Mouse (Mus musculus) heart, adult 9 months (tissue): ENCODE data around the gene Atg16l1.
A peak's percentile ranks its signal among the peaks of the same experiment; 100 is the strongest.

Experiments used
- DNase-seq, 2 experiments: peaks; one replicate each; pipeline ENCODE4 v3.0.0; 2022; ENCODE audit warnings: low spot score in 2 of 2

The Atg16l1 gene

GRCm38 (mm10) chr1:87755641-87756470 is at the start of gene Atg16l1:
Gene Atg16l1 (plus strand): TSS chr1:87755870.
- peak; percentile 94 to 96 for DNase-seq

DNA sequence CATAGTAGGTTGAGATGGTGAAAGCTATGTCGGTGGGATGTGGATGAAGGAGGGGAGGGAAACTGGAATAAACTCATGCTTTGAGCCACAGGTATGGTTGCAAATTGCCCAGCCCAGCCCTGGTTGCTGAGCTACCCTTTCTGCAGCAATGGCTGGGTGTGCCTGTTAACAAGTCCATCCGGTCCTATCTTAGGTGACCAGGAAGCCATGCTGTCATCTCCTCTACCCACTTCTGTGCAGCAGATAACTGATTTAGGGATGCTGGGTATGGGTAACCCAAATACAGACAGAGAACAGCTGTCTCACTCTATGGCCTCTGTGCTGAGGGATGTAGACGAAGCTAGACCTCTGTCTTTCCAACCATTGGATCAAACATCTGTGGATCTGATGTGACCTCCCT is 49.3 kb upstream of the Atg16l1 start:
- no peak for DNase-seq

- no peak for DNase-seq
Measured at GRCm38 (mm10) chr1:87709020-87709419, 46.6 kb upstream of the Atg16l1 start.

DNA sequence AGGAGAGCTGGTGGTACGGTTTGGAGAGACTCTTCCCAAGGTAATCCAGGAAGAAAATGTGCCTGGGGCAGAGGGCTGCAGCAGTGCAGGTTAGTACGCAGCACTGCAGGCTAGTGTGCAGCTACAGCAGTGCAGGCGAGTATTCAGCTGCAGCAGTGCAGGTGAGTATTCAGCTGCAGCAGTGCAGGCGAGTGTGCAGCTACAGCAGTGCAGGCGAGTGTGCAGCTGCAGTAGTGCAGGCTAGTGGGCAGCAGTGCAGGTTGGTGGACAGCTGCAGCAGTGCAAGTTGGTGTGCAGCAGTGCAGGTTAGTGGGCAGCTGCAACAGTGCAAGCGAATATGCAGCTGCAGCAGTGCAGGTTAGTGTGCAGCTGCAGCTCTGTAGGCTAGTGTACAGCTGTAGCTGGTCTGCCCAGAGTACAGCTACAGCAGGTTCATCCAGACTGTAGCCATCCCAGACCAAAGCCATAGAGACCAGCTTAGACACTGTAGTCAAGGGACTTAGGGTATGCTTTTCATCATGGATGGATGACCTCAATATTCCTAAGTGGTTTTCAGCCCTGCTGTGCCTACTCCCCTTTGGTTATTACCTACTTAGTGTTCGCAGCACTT is 45.9 kb upstream of the Atg16l1 start:
- DNase-seq = no peak

DNA sequence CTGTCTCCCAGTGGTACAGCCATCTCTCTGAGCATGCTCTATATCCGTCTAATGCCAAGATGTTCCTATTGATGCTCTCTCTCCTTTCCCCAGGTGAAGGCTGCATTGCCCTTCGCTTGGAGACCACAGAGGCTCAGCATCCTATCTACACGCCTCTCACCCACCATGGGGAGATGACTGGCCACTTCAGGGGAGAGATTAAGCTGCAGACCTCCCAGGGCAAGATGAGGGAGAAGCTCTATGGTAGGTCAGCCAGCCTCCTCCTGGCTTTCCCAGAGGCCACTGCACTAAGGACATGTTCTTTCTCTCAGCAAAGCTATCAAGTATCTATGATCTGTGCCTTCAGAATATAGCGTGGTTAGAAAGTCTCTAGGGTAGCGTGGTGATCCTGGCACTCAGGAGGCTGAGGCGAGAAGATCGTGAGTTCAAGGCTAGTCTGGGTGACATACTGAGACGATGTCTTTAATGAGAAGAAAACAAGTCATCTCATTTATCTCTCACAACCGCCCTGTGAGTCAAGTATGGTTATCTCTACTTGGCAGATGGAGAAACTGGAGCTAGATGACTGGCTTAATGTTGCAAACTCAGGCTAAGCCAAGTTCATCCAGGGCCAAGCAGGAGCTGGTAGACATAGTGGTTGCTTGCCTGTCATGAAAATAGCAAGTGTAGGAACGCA is 43.6 kb upstream of the Atg16l1 start:
- DNase-seq = no peak

DNA sequence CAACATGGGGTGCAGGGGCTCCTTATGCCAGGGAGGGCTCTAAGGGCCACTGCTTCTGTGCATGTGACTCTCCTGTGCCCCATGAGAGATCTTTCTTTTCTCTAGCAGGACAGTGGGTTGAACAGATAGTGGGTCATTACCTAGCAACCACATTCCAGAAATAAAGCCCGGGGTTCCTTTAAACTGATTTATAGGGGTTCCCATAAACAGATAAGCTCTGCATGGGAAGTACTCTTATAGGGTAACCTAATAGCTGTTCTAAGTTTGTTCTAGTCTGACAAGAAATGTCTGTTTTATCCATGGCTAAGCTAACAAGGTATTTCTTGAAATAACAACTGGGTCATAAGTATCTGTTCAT is 43.1 kb upstream of the Atg16l1 start:
- DNase-seq = no peak

GRCm38 (mm10) chr1:87721382-87721781 is 34.3 kb upstream of the Atg16l1 start:
- no peak for DNase-seq

- DNase-seq = no peak
Measured at GRCm38 (mm10) chr1:87722081-87722480, 33.6 kb upstream of the Atg16l1 start.

- no peak for DNase-seq
Measured at GRCm38 (mm10) chr1:87723351-87723750, 32.3 kb upstream of the Atg16l1 start.

GRCm38 (mm10) chr1:87729070-87729469 is 26.6 kb upstream of the Atg16l1 start:
- DNase-seq = no peak

- no peak for DNase-seq
Measured at GRCm38 (mm10) chr1:87729850-87730249, 25.8 kb upstream of the Atg16l1 start.

- DNase-seq = no peak
Measured at GRCm38 (mm10) chr1:87730271-87730670, 25.4 kb upstream of the Atg16l1 start.

- peak; percentile 21 to 27 for DNase-seq
Measured at GRCm38 (mm10) chr1:87733212-87733611, 22.5 kb upstream of the Atg16l1 start.

- DNase-seq = no peak
Measured at GRCm38 (mm10) chr1:87734153-87734552, 21.5 kb upstream of the Atg16l1 start.

GRCm38 (mm10) chr1:87740584-87741290 is 14.9 kb upstream of the Atg16l1 start:
- DNase-seq = peak in 1 of 2 experiments; percentile 7

- DNase-seq = no peak
Measured at GRCm38 (mm10) chr1:87749360-87749973, 6.2 kb upstream of the Atg16l1 start.

GRCm38 (mm10) chr1:87763821-87764220 is 8.2 kb downstream of the Atg16l1 start:
- DNase-seq = no peak

GRCm38 (mm10) chr1:87765741-87766140 is 10.1 kb downstream of the Atg16l1 start:
- DNase-seq = no peak

GRCm38 (mm10) chr1:87766233-87766632 is 10.6 kb downstream of the Atg16l1 start:
- DNase-seq = no peak

- DNase-seq = no peak
Measured at GRCm38 (mm10) chr1:87769263-87769662, 13.6 kb downstream of the Atg16l1 start.

- DNase-seq = no peak
Measured at GRCm38 (mm10) chr1:87770486-87770885, 14.8 kb downstream of the Atg16l1 start.

DNA sequence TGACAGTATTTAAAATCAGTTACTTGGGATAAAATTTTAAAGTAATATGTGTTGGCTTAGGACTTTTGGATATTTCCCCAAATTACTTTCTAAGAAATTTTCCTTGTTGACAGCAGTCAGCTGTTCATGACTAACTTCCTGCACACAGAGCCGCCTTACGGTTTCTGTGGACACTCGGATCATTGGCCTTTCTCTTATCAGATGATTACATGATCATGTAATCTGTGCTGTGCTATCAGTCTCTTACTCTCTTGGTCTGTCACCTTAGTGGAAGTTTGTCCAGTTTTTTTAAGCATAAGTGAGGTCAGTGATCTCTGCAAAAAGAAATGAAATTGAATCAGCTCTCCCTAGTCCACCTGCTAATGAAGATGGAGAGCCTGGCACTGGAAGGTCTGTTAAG is 16.1 kb downstream of the Atg16l1 start:
- no peak for DNase-seq
